Mouse (Mus musculus) neural tube, embryonic 15.5 days (tissue): ENCODE data around the gene Trpc3. TPM values are rescaled to one million over a fixed set of nuclear protein-coding genes. Genes with fewer than 3 reads are reported as not detected.
A peak's percentile ranks its signal among the peaks of the same experiment; 100 is the strongest.
"Not testable (repeated sequence)": the region's sequence is repeated elsewhere in the genome, so short reads cannot be mapped to it uniquely, and the experiment has no call there.

Experiments
- ATAC-seq: fragments of 200-750 bp; cut with Nextera tagmentation; 2 replicates; pipeline ENCODE4 v1.8.0; 2017; ENCODE audit warnings: mild to moderate bottlenecking, moderate TSS enrichment, moderate library complexity; ENCODE audit not compliant: low FRiP score
- H3K27ac ChIP-seq: fragments of 300-500 bp; sonication (generic); replicated peaks from 2 replicates; pipeline ENCODE4 v1.5.1; 2015; ENCODE audit warnings: mild to moderate bottlenecking, inconsistent platforms
- H3K27me3 ChIP-seq: fragments of 300-500 bp; sonication (generic); replicated peaks from 2 replicates; pipeline ENCODE4 v1.6.1; 2015; ENCODE audit warnings: inconsistent platforms
- H3K36me3 ChIP-seq: fragments of 300-500 bp; sonication (generic); 2 replicates; pipeline ENCODE4 v1.6.1; 2015; ENCODE audit warnings: inconsistent platforms
- H3K4me1 ChIP-seq: fragments of 300-500 bp; sonication (generic); 2 replicates; pipeline ENCODE4 v1.6.1; 2015; ENCODE audit warnings: inconsistent platforms
- H3K4me2 ChIP-seq: fragments of 300-500 bp; sonication (generic); 2 replicates; pipeline ENCODE4 v1.6.1; 2015; ENCODE audit warnings: inconsistent platforms, mild to moderate bottlenecking, moderate library complexity
- H3K4me3 ChIP-seq: fragments of 300-500 bp; sonication (generic); replicated peaks from 2 replicates; pipeline ENCODE4 v1.5.1; 2015; ENCODE audit warnings: mild to moderate bottlenecking, inconsistent platforms
- H3K9ac ChIP-seq: fragments of 300-500 bp; sonication (generic); replicated peaks from 2 replicates; pipeline ENCODE4 v1.6.1; 2015; ENCODE audit warnings: mild to moderate bottlenecking, inconsistent platforms
- H3K9me3 ChIP-seq: fragments of 300-500 bp; sonication (generic); replicated peaks from 2 replicates; pipeline ENCODE4 v1.6.1; 2016; ENCODE audit warnings: inconsistent platforms
- WGBS: fragments of 180-500 bp; shearing (Covaris S2); methylation state at CpG from one replicate; pipeline ENCODE4 v1.1.7; 2015; ENCODE audit warnings: mixed read lengths; 5-methylcytosine and 5-hydroxymethylcytosine counted together
- polyA plus RNA-seq: library from polyadenylated mRNA; unstranded; fragments of >200 nt; fragmentation: Nextera tagmentation; extraction: Ambion mirVana; gene quantifications from 2 replicates; pipeline ENCODE4 v1.2.1, GENCODE M21; 2015

Trpc3 gene
- polyA plus RNA-seq, 1 experiment from 2014 or later: 23.9 TPM

GRCm38 (mm10) chr3:36643354-36643753 lies 46.6 kb downstream of the Trpc3 start:
- H3K4me2 ChIP-seq: no peak overlapping the region
- H3K4me3 ChIP-seq: no peak overlapping the region
- no peak for ATAC-seq
- H3K27me3 ChIP-seq: no peaks in the 10 kb centered on the region
- H3K27ac ChIP-seq: no peak overlapping the region
- peaks cover 4% of the 10 kb centered on the region; the same call in 1 of the 2 replicates for H3K36me3 ChIP-seq
- H3K4me1 ChIP-seq: no peaks in the 10 kb centered on the region
- no peaks in the 10 kb centered on the region for H3K9me3 ChIP-seq
- no peak overlapping the region for H3K9ac ChIP-seq
- WGBS: 81% methylated on average over 3 of the region's 3 CpGs

DNA sequence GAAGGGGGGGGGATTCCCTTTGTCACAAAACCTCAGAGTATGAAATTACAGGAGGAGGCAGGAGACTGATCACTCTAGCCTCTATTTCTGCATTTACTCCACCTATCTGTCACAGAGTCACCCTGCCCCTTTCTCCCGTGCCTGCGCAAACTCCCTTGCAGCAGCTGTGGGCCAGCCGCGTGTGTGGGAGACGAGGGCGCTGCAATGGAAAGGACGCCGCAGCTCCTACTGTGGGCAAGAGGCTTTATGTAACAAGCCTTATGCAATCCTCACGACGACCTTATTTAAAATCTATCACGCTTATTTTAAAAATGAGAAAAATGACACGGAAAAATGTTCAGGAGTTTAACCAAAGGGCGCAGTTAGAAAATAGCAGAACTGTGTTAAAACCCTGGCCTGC lies 47.2 kb downstream of the Trpc3 start:
- Histone ChIP-seq H3K9me3 (no peaks in the 10 kb centered on the region), H3K27ac (no peak overlapping the region), H3K4me2 (no peak overlapping the region), H3K9ac (no peak overlapping the region), H3K4me1 (no peaks in the 10 kb centered on the region), H3K36me3 (peaks cover 7% of the 10 kb centered on the region; the same call in 1 of the 2 replicates), H3K4me3 (no peak overlapping the region), H3K27me3 (no peaks in the 10 kb centered on the region)
- ATAC-seq: no peak
- WGBS: 76% methylated on average over 13 of the region's 13 CpGs

GRCm38 (mm10) chr3:36640787-36641186 lies 49.2 kb downstream of the Trpc3 start:
- WGBS: 70% methylated on average over 2 of the region's 2 CpGs
- H3K4me2 ChIP-seq: no peak overlapping the region
- no peaks in the 10 kb centered on the region for H3K4me1 ChIP-seq
- H3K27me3 ChIP-seq: no peaks in the 10 kb centered on the region
- H3K4me3 ChIP-seq: no peak overlapping the region
- no peak overlapping the region for H3K9ac ChIP-seq
- no peak overlapping the region for H3K27ac ChIP-seq
- H3K36me3 ChIP-seq: peaks cover 7% of the 10 kb centered on the region; the same call in 1 of the 2 replicates
- no peak for ATAC-seq
- no peaks in the 10 kb centered on the region for H3K9me3 ChIP-seq

DNA sequence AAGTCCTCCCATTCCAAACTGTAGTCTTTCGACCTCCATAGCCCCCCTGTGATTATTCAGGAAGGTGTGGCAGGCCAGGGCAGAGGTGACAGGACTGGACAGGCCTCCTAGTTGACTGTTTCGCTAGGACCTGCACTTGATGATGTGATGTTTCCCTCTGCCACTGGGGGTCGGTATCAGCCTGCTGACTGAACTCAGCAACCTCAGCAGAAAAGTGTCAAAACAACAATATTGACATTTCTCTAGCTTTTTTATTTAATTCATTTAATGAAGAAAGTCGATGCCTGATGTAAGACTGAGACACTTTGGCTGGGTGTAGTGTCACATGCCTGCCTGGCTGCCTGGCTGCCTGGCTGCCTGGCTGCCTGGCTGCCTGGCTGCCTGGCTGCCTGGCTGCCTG lies 54.5 kb downstream of the Trpc3 start:
- Histone ChIP-seq H3K9ac (no peak overlapping the region), H3K9me3 (no peaks in the 10 kb centered on the region), H3K36me3 (peaks cover 7% of the 10 kb centered on the region; the same call in 1 of the 2 replicates), H3K4me3 (no peak overlapping the region), H3K27me3 (no peaks in the 10 kb centered on the region), H3K4me2 (no peak overlapping the region), H3K27ac (no peak overlapping the region), H3K4me1 (no peaks in the 10 kb centered on the region)
- peak; percentile 69; the same call in 1 of the 2 replicates for ATAC-seq
- WGBS: 22% methylated on average over 4 of the region's 4 CpGs

GRCm38 (mm10) chr3:36626803-36627202 lies 63.2 kb downstream of the Trpc3 start:
- Histone ChIP-seq H3K27ac (no peak overlapping the region), H3K27me3 (no peaks in the 10 kb centered on the region), H3K36me3 (peaks cover 3% of the 10 kb centered on the region; the same call in 1 of the 2 replicates), H3K4me2 (no peak overlapping the region), H3K4me3 (no peak overlapping the region), H3K9me3 (no peaks in the 10 kb centered on the region), H3K4me1 (no peaks in the 10 kb centered on the region), H3K9ac (no peak overlapping the region)
- WGBS: 84% methylated on average over 2 of the region's 2 CpGs
- ATAC-seq: no peak

DNA sequence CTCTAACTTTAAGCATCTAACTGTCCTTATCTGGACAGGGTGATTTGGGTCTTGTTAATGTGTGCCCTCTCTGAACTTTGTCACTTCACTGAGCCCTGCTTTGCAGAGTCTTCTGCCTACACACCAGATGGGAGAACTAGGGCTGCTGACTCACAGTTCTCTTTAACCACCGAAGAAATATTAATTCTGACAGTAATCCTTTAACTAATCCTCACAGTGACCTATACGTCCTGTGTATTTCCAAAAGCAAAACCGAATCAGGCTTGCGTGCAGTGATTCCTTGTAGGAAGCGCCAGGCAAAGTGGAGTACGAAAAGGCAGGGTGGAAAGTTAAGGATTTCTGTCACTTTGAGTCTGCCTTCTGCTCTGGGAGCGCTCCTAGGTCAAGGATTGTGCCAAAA lies 71.8 kb downstream of the Trpc3 start:
- no peak overlapping the region for H3K4me2 ChIP-seq
- no peak overlapping the region for H3K4me3 ChIP-seq
- no peak for ATAC-seq
- peaks cover 7% of the 10 kb centered on the region for H3K4me1 ChIP-seq
- H3K27ac ChIP-seq: no peak overlapping the region
- no peaks in the 10 kb centered on the region for H3K27me3 ChIP-seq
- WGBS: 85% methylated on average over 7 of the region's 7 CpGs
- no peaks in the 10 kb centered on the region for H3K9me3 ChIP-seq
- H3K36me3 ChIP-seq: no peaks in the 10 kb centered on the region
- H3K9ac ChIP-seq: no peak overlapping the region

DNA sequence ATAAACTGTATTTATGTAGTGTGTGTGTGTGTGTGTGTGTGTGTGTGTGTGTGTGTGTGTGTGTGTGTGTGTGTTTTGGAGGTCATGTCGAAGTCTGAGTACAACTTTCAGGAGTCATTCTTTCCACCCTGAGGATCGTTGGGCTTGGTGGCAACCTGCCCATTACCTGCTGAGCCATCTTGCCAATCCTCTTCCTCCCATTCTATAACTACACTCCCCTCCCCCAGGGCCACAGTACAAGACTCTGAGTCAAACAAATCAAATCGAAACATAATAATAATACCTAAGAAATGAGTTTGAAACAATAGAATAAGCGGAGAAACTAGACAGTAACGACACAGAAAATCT lies 76.1 kb downstream of the Trpc3 start:
- H3K4me3 ChIP-seq: peak overlapping the region; percentile 78; the same call in 1 of the 2 replicates
- no peak overlapping the region for H3K9ac ChIP-seq
- H3K27me3 ChIP-seq: no peaks in the 10 kb centered on the region
- H3K36me3 ChIP-seq: no peaks in the 10 kb centered on the region
- H3K4me1 ChIP-seq: peaks cover 15% of the 10 kb centered on the region
- WGBS: 64% methylated on average over 4 of the region's 5 CpGs
- H3K9me3 ChIP-seq: no peaks in the 10 kb centered on the region
- H3K27ac ChIP-seq: peak overlapping the region; percentile 89; the same call in 1 of the 2 replicates
- H3K4me2 ChIP-seq: peak overlapping the region; percentile 68
- ATAC-seq: no peak

DNA sequence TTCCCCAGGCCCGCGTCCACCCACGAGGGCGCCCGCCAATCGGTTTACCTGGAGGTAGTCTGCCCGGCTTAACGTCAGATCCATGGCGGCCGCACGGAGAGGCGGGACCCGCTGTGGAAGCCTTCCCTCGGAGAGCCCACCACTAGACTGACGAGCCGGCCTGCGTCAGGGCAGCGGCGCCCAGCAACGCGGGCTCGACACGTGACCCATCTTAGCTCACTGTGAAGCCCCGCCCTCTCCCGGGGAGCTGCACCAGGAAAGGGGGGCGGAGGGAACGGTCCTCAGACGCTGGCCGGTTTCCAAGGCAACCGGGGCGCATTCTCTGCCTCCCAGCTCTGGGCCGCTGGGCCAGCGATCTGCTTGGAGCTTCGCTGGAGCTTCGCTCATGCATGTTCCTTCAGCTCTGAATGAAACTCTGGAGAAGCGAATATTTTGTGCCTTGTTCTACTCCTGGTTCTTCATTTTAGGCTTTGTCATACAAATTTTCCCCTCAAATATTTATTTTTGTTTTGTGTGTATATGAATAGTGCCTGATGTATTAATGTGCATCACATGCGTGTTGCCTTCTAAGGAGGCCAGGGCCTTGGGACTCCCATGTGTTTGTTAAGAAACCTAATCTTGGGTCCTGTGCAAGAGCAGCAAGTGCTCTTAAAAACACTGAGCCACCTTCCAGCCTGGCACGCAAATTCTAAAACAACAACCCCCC lies 76.6 kb downstream of the Trpc3 start, which contains the start of gene Bbs7:
Bbs7 (minus strand) TSS at position 276 of the 706 bp plus-strand sequence.
- Histone ChIP-seq H3K27ac (peak within 1 kb of the TSS; percentile 89), H3K4me1 (peaks cover 15% of the 10 kb centered on the region), H3K27me3 (no peaks in the 10 kb centered on the region), H3K4me3 (peak within 1 kb of the TSS; percentile 78), H3K9me3 (no peaks in the 10 kb centered on the region), H3K36me3 (no peaks in the 10 kb centered on the region), H3K9ac (peak within 1 kb of the TSS; percentile 76), H3K4me2 (peak within 1 kb of the TSS; percentile 68)
- ATAC-seq: peak; percentile 100
- WGBS: 2% methylated on average over 38 of the region's 38 CpGs

DNA sequence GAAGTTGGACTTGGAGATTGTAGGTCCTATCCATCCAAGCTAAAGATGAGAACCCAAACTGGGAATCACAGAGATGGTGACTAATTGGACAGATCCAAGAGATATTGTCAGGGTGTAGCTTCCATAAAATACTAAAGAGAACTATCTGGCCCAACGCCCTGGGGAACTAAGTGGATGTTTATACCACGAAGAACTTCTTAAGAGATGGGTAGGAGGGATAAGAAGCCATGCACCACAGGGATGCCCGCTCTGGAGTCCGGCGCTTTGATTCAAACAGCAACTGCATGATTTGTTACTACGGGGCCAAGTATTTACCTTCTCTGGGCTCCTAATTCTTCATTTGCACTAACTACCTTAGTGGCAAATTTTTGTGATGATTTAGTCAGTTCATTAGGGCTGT lies 77.3 kb downstream of the Trpc3 start:
- peak; percentile 65 for ATAC-seq

DNA sequence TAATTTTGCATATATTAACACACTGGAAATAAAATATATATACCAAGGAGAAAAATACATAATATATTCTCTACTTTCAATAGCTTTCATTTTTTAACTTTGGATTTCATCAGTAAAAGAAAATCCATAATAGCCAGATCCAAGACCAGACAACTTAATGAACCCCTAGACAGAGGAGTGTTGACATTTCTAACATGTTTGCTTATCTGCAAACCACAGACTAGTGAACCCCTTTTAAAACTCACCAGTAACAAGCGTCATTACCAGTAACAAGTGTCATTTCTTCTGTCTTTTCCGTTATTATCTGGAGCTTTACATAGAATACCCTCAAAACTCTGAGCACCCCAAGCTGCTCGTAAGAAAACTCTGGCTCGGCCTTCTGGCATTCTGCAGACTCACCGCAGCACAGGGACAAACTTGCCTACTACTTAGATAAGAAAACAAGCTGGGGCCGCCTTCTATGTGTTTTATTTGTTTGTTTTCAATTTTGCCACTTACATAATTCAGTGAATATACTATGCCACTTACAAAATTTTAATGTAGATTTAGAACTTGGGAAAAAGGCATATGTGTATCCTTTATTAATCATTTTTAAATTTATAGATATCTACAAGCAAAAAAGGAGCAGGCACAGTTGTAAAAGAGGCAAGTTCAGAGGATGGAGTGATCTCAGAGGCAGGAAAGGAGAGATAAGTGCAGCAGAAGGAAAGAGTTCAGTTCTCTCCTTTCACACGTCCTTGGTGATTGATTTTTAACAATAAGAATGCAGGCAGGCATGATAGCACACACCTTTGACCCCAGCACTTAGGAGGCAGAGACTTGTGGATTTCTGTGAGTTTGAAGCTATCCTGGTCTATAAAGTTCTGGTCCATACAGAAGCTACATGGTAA lies 83.8 kb downstream of the Trpc3 start:
- Histone ChIP-seq H3K4me2 (no peak overlapping the region), H3K27ac (no peak overlapping the region), H3K36me3 (peaks cover 10% of the 10 kb centered on the region), H3K9me3 (no peaks in the 10 kb centered on the region), H3K9ac (no peak overlapping the region), H3K4me3 (no peak overlapping the region), H3K4me1 (no peaks in the 10 kb centered on the region), H3K27me3 (no peaks in the 10 kb centered on the region)
- no peak for ATAC-seq
- WGBS: 84% methylated on average over 7 of the region's 7 CpGs

More for the DNA sequence above, 77.3 kb downstream of the Trpc3 start:
- Histone ChIP-seq H3K36me3 (no peaks in the 10 kb centered on the region), H3K27ac (peak overlapping the region; percentile 89), H3K4me1 (peaks cover 15% of the 10 kb centered on the region), H3K9me3 (no peaks in the 10 kb centered on the region), H3K4me2 (peak overlapping the region; percentile 68), H3K4me3 (peak overlapping the region; percentile 78), H3K27me3 (no peaks in the 10 kb centered on the region), H3K9ac (peak overlapping the region; percentile 76)
- 7% methylated on average over 6 of the region's 6 CpGs for WGBS

DNA sequence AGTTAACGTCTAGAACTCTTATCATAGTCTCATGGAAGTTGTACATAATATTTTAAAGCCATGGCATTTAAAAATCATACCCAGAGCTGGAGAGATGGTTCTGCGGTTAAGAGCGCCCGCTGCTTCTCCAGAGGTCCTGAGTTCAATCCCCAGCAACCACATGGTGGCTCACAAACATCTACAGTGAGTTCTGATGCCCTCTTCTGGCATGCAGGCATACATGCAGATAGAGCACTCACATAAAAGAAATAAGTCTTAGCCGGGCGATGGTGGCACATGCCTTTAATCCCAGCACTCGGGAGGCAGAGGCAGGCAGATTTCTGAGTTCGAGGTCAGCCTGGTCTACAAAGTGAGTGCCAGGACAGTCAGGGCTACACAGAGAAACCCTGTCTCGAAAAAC lies 90.2 kb downstream of the Trpc3 start:
- not testable (repeated sequence) for H3K36me3 ChIP-seq, H3K9ac ChIP-seq, H3K4me3 ChIP-seq, H3K4me2 ChIP-seq, H3K4me1 ChIP-seq, H3K9me3 ChIP-seq, H3K27me3 ChIP-seq, ATAC-seq, H3K27ac ChIP-seq
- WGBS: 92% methylated on average over 8 of the region's 9 CpGs

GRCm38 (mm10) chr3:36598811-36599210 lies 91.2 kb downstream of the Trpc3 start:
- ATAC-seq: no peak
- H3K4me2 ChIP-seq: no peak overlapping the region
- no peaks in the 10 kb centered on the region for H3K9me3 ChIP-seq
- H3K36me3 ChIP-seq: peaks cover 16% of the 10 kb centered on the region
- H3K27me3 ChIP-seq: no peaks in the 10 kb centered on the region
- H3K9ac ChIP-seq: no peak overlapping the region
- no peak overlapping the region for H3K27ac ChIP-seq
- 65% methylated on average over 3 of the region's 3 CpGs for WGBS
- H3K4me1 ChIP-seq: no peaks in the 10 kb centered on the region
- no peak overlapping the region for H3K4me3 ChIP-seq
